Comparison of ENCODE assay signal across 27 mouse cellular contexts in genomic region chrX:52643350-52643749, GRCm38 (mm10). TPM values are rescaled to one million over a fixed set of nuclear protein-coding genes. Genes with fewer than 3 reads are reported as not detected.
A peak's percentile ranks its signal among the peaks of the same experiment; 100 is the strongest.
DNase-seq lines count a peak whose midpoint lies in the region; ATAC-seq and TF ChIP-seq lines count a peak whose summit lies in the region.
"Had no signal": no experiment of that assay in that cellular context is flagged by ENCODE, and none has a peak within 500 bp of the region (broad histone marks: within the 10 kb centered on the region; RNA-seq: fewer than 3 reads in every experiment).

No protein-coding gene starts in this region.

- H3K9me3 ChIP-seq in heart, embryonic 12.5 days (replicated peaks): no peaks in the 10 kb centered on the region
- H3K9me3 ChIP-seq in lung, embryonic 14.5 days (ENCODE audit: low read depth, low read length): no peaks in the 10 kb centered on the region
- no peaks in the 10 kb centered on the region for H3K9me3 ChIP-seq in intestine, embryonic 15.5 days
- no peaks in the 10 kb centered on the region for H3K9me3 ChIP-seq in limb, embryonic 12.5 days
- H3K9me3 ChIP-seq in midbrain, embryonic 13.5 days: no peaks in the 10 kb centered on the region
- H3K9me3 ChIP-seq: G1E; midbrain, embryonic 10.5 days had no signal

- no peak for TF ChIP-seq POLR2A in heart, adult 2 months (IDR thresholded peaks at IDR 0.05; ENCODE audit: insufficient read depth, low read depth, low read length)

- intact Hi-C loops in heart, adult 2 months (cut with DNase I): no loop called here

- H3K4me1 ChIP-seq in heart, embryonic 12.5 days (replicated peaks): peaks cover 8% of the 10 kb centered on the region; the same call in 1 of the 2 replicates
- H3K4me1 ChIP-seq in heart, adult 2 months (ENCODE audit: control insufficient read depth, insufficient read depth, low read length): no peaks in the 10 kb centered on the region
- H3K4me1 ChIP-seq in lung, embryonic 14.5 days (ENCODE audit: insufficient read depth): no peaks in the 10 kb centered on the region
- 0 out of 2 replicates have a peak, but pooled peaks cover 5% of the 10 kb centered on the region for H3K4me1 ChIP-seq in intestine, embryonic 15.5 days (replicated peaks)
- peaks cover 19% of the 10 kb centered on the region for H3K4me1 ChIP-seq in limb, embryonic 12.5 days (replicated peaks)
- no peaks in the 10 kb centered on the region for H3K4me1 ChIP-seq in midbrain, embryonic 13.5 days (replicated peaks)

- H3K4me2 ChIP-seq in heart, embryonic 12.5 days: no peak overlapping the region
- no peak overlapping the region for H3K4me2 ChIP-seq in lung, embryonic 14.5 days
- H3K4me2 ChIP-seq in intestine, embryonic 15.5 days (replicated peaks): no peak overlapping the region
- no peak overlapping the region for H3K4me2 ChIP-seq in limb, embryonic 12.5 days
- H3K4me2 ChIP-seq in midbrain, embryonic 13.5 days (replicated peaks): no peak overlapping the region
- H3K4me2 ChIP-seq: heart, embryonic 11.5 days; hindbrain, embryonic 14.5 days had no signal

- no peaks in the 10 kb centered on the region for H3K36me3 ChIP-seq in heart, embryonic 12.5 days
- no peaks in the 10 kb centered on the region for H3K36me3 ChIP-seq in heart, adult 2 months (ENCODE audit: control insufficient read depth, insufficient read depth, low read length)
- H3K36me3 ChIP-seq in lung, embryonic 14.5 days (ENCODE audit: insufficient read depth): no peaks in the 10 kb centered on the region
- no peaks in the 10 kb centered on the region for H3K36me3 ChIP-seq in intestine, embryonic 15.5 days
- H3K36me3 ChIP-seq in limb, embryonic 12.5 days: no peaks in the 10 kb centered on the region
- H3K36me3 ChIP-seq in midbrain, embryonic 13.5 days: no peaks in the 10 kb centered on the region
- H3K36me3 ChIP-seq: G1E; midbrain, embryonic 10.5 days had no signal

- no peaks in the 10 kb centered on the region for H3K79me2 ChIP-seq in heart, adult 2 months (replicated peaks; ENCODE audit: control insufficient read depth, insufficient read depth, low read length)

- DNase-seq in heart, adult 2 months: no peak
- DNase-seq in lung, embryonic 14.5 days: no peak
- no peak for DNase-seq in lung, postnatal 36 days
- DNase-seq in frontal cortex, postnatal 36 days (ENCODE audit: low spot score in 2 of 2): no peak
- DNase-seq: adrenal gland, postnatal 10 days; cerebellum, adult 8-10 months; cerebellum, postnatal 25 days; gastrocnemius, postnatal 10 days; heart, postnatal 10 days; kidney, postnatal 36 days; lung, adult 2 months; spleen, adult 18-20 months; thymus, adult 18-20 months; thymus, postnatal 25 days had no signal

- no peak for TF ChIP-seq EP300 in heart, adult 2 months (IDR thresholded peaks at IDR 0.05; ENCODE audit: insufficient read depth, low read depth, low read length)

- H3K27ac ChIP-seq in heart, embryonic 12.5 days (ENCODE audit: poor library complexity, severe bottlenecking): peak overlapping the region; percentile 44; the same call in 1 of the 2 replicates
- no peak overlapping the region for H3K27ac ChIP-seq in heart, adult 2 months
- peak overlapping the region; percentile 71; the same call in 1 of the 2 replicates for H3K27ac ChIP-seq in lung, embryonic 14.5 days (ENCODE audit: low read depth)
- peak overlapping the region; percentile 13; the same call in 1 of the 2 replicates for H3K27ac ChIP-seq in intestine, embryonic 15.5 days
- H3K27ac ChIP-seq in limb, embryonic 12.5 days: 0 out of 2 replicates have a peak overlapping the region, but pooled peaks have one; percentile 50
- H3K27ac ChIP-seq in midbrain, embryonic 13.5 days: no peak overlapping the region
- H3K27ac ChIP-seq: hindbrain, embryonic 14.5 days; layer of hippocampus, adult 2 months; left cerebral cortex, adult 2 months; midbrain, embryonic 10.5 days; stomach, postnatal 0 days had no signal

- no peak overlapping the region for H3K9ac ChIP-seq in heart, embryonic 12.5 days
- no peak overlapping the region for H3K9ac ChIP-seq in heart, adult 2 months (ENCODE audit: low read depth, low read length)
- H3K9ac ChIP-seq in lung, embryonic 14.5 days: no peak overlapping the region
- no peak overlapping the region for H3K9ac ChIP-seq in intestine, embryonic 15.5 days
- H3K9ac ChIP-seq in limb, embryonic 12.5 days (replicated peaks): no peak overlapping the region
- no peak overlapping the region for H3K9ac ChIP-seq in midbrain, embryonic 13.5 days (replicated peaks)
- H3K9ac ChIP-seq: hindbrain, embryonic 14.5 days had no signal

- TF ChIP-seq CTCF in heart, adult 2 months (IDR thresholded peaks at IDR 0.05): no peak
- TF ChIP-seq CTCF in lung, embryonic 14.5 days (IDR thresholded peaks at IDR 0.05; ENCODE audit: low read depth): no peak

- WGBS in heart, embryonic 12.5 days: 36% methylated on average over 2 of the region's 2 CpGs
- 44% methylated on average over 2 of the region's 2 CpGs for WGBS in heart, adult 2 months
- whole genome bisulfite sequencing in lung, embryonic 14.5 days: 20% methylated on average over 2 of the region's 2 CpGs
- 38% methylated on average over 2 of the region's 2 CpGs for WGBS in intestine, embryonic 15.5 days
- 42% methylated on average over 2 of the region's 2 CpGs for WGBS in limb, embryonic 12.5 days
- 60% methylated on average over 2 of the region's 2 CpGs for WGBS in midbrain, embryonic 13.5 days

- H3K27me3 ChIP-seq in heart, embryonic 12.5 days (replicated peaks): no peaks in the 10 kb centered on the region
- H3K27me3 ChIP-seq in heart, adult 2 months (ENCODE audit: control insufficient read depth, insufficient read depth, low read length): no peaks in the 10 kb centered on the region
- no peaks in the 10 kb centered on the region for H3K27me3 ChIP-seq in lung, embryonic 14.5 days (ENCODE audit: insufficient read depth, low read length)
- no peaks in the 10 kb centered on the region for H3K27me3 ChIP-seq in intestine, embryonic 15.5 days (replicated peaks)
- no peaks in the 10 kb centered on the region for H3K27me3 ChIP-seq in limb, embryonic 12.5 days
- no peaks in the 10 kb centered on the region; the same call in 1 of the 2 replicates for H3K27me3 ChIP-seq in midbrain, embryonic 13.5 days

- no peak overlapping the region for H3K4me3 ChIP-seq in heart, embryonic 12.5 days
- H3K4me3 ChIP-seq in heart, adult 2 months: no peak overlapping the region
- H3K4me3 ChIP-seq in lung, embryonic 14.5 days (ENCODE audit: low read depth, low read length): no peak overlapping the region
- no peak overlapping the region for H3K4me3 ChIP-seq in intestine, embryonic 15.5 days (replicated peaks)
- no peak overlapping the region for H3K4me3 ChIP-seq in limb, embryonic 12.5 days (replicated peaks)
- no peak overlapping the region for H3K4me3 ChIP-seq in midbrain, embryonic 13.5 days (replicated peaks)
- H3K4me3 ChIP-seq: layer of hippocampus, adult 2 months; left cerebral cortex, adult 2 months; midbrain, embryonic 10.5 days had no signal

- no peak for ATAC-seq in heart, embryonic 12.5 days (ENCODE audit: insufficient number of reproducible peaks, low FRiP score)
- ATAC-seq in lung, embryonic 14.5 days (ENCODE audit: insufficient read depth): no peak
- ATAC-seq in intestine, embryonic 15.5 days: peak; percentile 74
- no peak for ATAC-seq in limb, embryonic 12.5 days (ENCODE audit: insufficient number of reproducible peaks, insufficient read depth, low FRiP score, low TSS enrichment, low read depth)
- ATAC-seq in midbrain, embryonic 13.5 days: no peak
- ATAC-seq: forebrain, embryonic 16.5 days; midbrain, embryonic 16.5 days had no signal

RNA-seq across cellular contexts. Expression of gene Gpc3, which starts 29.6 kb away (rescaled TPM):
- 598 and 601 TPM in 2 replicates for polyA plus RNA-seq in heart, embryonic 12.5 days (2016; fragmentation: Nextera tagmentation; extraction: Ambion mirVana)
- total RNA-seq in heart, adult 2 months (2021): 10 to 100 TPM; 13.2 to 14.8 TPM
- 11.9 and 24.6 TPM in 2 replicates for polyA plus RNA-seq in heart, adult 2 months (2012; rRNA removed)
- polyA plus RNA-seq in lung, embryonic 14.5 days (2014; fragmentation: Nextera tagmentation; extraction: Ambion mirVana): 538 and 552 TPM in 2 replicates
- polyA plus RNA-seq in intestine, embryonic 15.5 days (2015; fragmentation: Nextera tagmentation; extraction: Ambion mirVana): 505 and 604 TPM in 2 replicates
- 1,173 and 1,196 TPM in 2 replicates for polyA plus RNA-seq in limb, embryonic 12.5 days (2016; fragmentation: Nextera tagmentation; extraction: Ambion mirVana)
- 55.9 and 58.0 TPM in 2 replicates for polyA plus RNA-seq in midbrain, embryonic 13.5 days (2015; fragmentation: Nextera tagmentation; extraction: Ambion mirVana)
- polyA plus RNA-seq: G1E had no signal

Comparison
In these comparisons a context has a peak if more than half of its experiments do, and no peak if none do; other contexts are left out.
1. H3K27ac ChIP-seq: peak in heart, embryonic 12.5 days (single experiment), lung, embryonic 14.5 days (single experiment), intestine, embryonic 15.5 days (single experiment) and limb, embryonic 12.5 days (single experiment); none in heart, adult 2 months (single experiment) and midbrain, embryonic 13.5 days (single experiment).